Mouse (Mus musculus) embryo, embryonic 10 days (tissue): ENCODE data around the gene Gm49392.
"Not testable (repeated sequence)": the region's sequence is repeated elsewhere in the genome, so short reads cannot be mapped to it uniquely, and the experiment has no call there.

Experiments used
- DNase-seq: peaks from one replicate; pipeline ENCODE4 v3.0.0-alpha.2; 2015; ENCODE audit warnings: low spot score

Gene Gm49392

DNA sequence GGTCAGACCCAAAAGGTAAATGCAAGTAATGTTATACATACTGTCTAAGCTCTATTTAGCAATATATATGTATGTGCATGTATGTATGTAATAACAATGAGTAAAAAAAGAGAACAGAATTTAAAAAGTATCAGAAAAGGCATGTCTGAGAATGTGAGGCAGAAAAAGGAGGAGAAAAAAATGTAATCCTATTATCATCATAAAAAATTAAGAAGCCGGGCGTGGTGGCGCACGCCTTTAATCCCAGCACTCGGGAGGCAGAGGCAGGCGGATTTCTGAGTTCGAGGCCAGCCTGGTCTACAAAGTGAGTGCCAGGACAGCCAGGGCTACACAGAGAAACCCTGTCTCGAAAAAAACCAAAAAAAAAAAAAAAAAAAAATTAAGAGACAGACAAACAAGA, at the start of gene Gm49392:
Gene Gm49392 (minus strand): TSS at position 101 of the 400 bp plus-strand sequence.
- DNase-seq, result not testable (repeated sequence)

DNA sequence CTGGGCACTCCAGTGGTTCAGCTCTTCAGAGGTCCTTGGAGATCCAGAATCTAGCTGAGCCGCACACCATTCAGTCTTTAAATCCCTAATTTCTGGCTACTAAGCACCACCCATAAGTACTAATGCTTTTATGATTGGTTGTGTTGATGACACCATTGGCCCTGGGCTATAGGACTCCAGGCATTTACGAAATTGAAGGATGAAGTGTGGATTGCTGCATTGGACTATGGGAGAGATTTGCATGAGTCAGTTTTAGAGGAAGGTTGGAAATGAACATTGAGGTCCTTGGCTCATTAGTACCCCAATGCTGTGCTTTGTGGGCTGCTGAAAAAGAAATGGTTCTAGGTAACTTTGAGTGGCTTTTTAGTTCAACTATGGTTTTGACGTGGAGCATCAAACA, 45.2 kb upstream of the Gm49392 start, which contains the start of gene Tpbpa:
Gene Tpbpa (minus strand): TSS at position 101 of the 400 bp plus-strand sequence.
- DNase-seq, result not testable (repeated sequence)

DNA sequence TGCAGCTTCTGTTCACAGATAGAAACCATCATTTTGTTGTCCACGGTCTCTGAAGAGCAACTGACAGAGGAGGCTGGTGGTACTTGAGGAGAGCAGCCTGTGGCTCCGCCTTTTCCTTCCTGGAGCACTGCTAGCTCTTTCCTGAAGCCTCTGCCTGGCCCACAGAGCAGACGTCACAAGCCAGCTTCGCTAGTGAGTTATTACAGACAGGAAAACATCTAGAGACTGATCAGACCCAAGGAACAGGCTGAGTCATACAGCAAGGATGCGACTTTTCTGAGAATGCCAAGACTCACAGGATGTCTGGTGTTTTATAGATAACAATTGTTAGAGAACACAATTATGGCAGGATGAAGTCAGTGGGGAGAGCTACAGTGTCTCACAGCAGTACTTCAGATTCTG, 39.8 kb upstream of the Gm49392 start, which contains the start of the genes Gm49391 and Ctla2a:
Gene Gm49391 (minus strand): TSS at position 72 of the 402 bp plus-strand sequence.
Gene Ctla2a (minus strand): TSS at position 126 of the 402 bp plus-strand sequence.
- DNase-seq, result peak; percentile 4

DNA sequence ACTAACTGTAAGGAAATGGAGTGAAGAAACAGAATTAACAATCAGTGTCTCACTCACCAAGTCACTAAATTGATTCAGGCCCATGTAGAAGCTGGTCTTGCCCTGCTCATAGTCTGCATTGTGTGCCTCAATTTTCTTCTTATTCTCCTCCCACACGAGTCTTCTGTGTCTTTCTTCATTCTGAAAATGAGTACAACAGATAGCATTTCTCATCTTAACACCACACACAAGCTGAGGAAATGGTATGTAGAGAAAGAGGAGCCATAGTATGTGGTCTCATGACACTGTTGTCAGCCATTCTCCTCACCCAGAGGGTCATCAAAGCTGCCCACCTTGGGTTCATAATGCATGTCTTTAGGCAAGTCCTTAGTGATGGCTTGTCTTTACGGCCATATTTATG, 38.8 kb upstream of the Gm49392 start, which contains the start of gene Gm49393:
Gene Gm49393 (minus strand): TSS at position 101 of the 400 bp plus-strand sequence.
- DNase-seq, result not testable (repeated sequence)

DNA sequence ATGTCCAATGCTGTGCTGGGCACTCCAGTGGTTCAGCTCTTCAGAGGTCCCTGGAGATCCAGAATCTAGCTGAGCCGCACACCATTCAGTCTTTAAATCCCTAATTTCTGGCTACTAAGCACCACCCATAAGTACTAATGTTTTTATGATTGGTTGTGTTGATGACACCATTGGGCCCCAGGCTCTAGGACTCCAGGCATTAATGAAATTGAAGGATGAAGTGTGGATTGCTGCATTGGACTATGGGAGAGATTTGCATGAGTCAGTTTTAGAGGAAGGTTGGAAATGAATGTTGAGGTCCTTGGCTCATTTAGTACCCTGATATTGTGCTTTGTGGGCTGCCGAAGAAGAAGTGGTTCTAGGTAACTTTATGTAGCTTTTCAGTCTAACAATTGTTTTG, 8.1 kb upstream of the Gm49392 start, which contains the start of gene Tpbpb:
Gene Tpbpb (minus strand): TSS at position 101 of the 400 bp plus-strand sequence.
- not testable (repeated sequence) for DNase-seq

DNA sequence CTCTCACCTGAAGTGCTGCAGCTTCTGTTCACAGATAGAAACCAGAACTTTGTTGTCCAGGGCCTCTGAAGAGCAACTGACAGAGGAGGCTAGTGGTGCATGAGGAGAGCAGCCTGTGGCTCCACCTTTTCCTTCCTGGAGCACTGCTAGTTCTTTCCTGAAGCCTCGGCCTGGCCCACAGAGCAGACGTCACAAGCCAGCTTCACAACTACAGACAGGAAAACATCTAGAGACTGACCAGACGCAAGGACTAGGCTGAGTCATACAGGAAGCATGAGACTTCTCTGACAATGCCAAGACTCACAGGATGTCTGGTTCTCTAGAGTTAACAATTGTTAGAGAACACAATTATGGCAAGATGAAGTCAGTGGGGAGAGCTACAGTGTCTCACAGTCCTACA, 634 bp upstream of the Gm49392 start, which contains the start of gene Ctla2b:
Gene Ctla2b (minus strand): TSS at position 120 of the 400 bp plus-strand sequence.
- peak; percentile 12 for DNase-seq

DNA sequence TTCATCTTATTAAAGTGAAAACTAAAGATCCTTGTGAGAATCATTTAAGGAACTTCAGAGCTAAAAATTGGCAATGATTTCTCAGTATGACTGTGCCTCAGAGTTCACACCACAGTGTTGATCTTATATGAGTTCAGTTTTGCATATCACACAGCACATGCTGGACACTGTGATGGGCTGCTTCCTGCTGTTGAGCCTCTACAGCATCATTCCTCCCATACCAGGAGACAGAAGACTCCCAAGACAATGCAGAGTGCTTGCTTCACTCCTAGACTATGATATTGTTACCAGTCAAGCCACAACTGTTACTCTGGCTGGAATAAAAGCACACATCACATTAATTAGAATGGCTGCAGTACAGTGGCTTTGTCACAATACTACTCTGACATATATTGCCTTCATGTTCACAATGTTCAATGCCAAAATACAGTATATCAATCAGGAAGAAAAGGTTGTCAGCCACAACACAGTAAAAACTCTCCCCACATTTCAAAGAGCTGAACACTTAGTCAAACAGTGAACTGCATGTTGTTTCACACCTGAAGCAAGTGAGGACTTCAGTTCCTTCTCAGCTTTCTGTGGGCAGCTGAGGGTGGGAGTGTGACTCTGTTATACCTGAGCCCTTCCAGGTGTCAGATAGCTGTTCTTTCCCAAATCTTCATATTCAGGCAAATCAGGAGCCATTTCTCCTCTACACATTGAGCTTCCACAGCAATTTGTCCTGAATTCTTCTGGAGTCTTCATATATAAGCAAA, 1.1 kb downstream of the Gm49392 start:
- DNase-seq, result no peak

DNA sequence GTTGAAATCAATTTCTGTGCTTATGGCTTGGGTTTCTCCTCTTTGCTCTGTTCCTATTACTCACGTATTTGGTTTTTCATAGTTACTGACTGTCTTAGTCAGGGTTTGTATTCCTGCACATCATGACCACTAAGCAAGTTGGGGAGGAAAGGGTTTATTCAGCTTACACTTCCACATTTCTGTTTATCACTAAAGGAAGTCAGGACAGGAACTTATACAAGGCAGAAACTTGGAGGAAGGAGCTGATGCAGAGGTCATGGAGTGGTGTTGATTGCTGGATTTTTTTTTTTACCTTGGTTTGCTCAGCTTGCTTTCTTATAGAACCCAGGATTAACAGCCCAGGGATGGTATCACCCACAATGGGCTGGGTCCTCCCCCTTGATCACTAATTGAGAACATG, 4.4 kb downstream of the Gm49392 start:
- no peak for DNase-seq

DNA sequence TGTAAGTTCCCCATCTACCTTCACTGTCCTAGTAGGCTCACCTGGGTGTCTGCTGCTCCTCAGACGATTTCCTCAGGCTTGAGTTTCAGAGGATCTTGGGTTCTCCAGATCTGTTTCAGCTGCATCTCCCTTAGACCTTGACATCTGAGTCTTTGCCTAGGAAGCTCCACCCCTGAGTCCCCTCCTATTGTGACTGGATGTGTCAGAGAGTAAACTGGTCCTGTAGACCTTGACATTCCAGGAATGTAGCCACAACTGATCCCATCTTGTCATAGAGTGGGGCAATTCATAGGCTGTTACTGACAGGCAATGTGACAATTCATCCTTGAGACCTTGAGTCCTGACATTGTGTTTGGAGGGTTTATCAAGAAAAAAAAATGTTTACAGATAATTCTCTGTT, 32.4 kb downstream of the Gm49392 start, which contains the start of gene 4930486L24Rik:
Gene 4930486L24Rik (minus strand): TSS at position 195 of the 400 bp plus-strand sequence.
- DNase-seq, result no peak

DNA sequence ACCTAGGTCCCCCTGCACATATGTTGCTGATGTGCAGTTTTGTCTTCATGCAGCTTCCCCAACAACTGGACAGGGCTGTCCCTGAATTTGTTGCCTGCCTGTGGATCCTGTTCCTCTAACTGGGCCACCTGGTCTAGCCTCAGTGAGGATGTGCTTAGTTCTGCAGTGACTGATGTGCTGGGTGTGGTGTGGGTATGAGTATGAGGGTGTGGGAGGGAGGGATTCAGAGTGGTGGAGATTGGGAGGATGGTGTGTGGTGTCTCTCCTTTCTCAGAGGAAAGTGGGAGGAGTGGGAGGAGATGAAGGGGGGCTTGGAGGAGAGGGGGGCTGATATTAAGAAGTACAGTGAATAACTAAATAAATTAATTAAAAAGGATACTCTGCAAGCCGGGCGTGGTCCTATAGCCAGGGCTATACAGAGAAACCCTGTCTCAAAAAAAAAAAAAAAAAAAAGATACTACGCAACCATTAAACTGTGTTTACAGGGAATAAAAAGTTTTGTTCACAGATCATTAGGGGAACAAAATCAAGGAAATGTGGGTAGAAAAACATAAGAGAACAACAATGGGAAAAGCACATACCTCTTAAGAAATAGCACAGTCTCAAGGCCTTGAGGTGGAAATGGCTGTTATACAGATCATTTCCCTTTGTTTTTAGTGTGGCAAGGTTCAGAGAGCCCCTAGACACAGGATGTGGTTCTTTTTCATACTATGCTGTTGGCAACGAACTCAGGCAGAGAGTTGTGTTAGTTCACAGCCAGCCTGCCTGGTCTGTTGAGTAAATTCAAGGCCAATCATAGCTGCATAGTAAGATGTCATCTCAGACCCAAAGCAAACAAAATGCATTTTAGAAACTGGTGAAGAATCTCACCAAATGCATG, 48.2 kb downstream of the Gm49392 start:
- DNase-seq, result no peak

DNA sequence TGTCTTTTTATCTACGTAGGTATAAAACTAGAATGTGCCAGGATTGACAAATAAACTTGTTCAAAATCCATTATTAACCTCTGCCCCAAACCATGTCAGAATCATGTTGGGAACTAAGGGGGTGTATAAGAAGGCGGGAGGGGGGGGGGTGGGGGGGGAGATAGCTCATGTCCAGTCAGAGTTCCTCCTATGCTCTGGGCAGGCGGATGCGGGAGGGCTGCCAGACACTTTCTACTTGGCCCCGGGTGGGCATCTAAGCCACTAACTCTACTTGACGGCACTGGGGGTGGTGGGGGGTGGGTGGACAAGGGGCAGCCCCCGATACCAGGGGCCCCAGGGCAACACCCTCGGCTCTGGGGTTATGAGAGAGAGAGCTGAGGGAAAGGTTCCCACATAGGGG, 53.5 kb downstream of the Gm49392 start:
- DNase-seq, result no peak

DNA sequence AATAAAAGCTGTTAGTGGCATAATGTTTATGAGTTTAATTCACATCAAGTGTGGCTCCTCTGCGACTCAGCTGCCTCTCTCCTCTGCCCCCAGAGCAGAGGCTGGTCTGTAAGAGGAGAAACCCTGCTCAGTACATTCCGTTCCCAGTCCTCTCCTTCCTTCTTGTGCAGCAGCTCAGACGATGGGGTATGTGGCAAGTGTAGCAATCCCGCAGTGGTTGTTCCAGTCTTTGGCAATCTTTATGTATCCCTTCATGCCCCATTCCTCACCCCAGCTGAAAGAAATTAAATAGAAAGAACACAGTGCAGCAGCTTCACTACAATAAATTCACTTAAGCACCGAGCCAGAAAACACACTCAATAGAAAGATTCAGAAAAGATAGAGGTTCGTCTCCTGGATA, 54.0 kb downstream of the Gm49392 start:
- DNase-seq, result no peak

DNA sequence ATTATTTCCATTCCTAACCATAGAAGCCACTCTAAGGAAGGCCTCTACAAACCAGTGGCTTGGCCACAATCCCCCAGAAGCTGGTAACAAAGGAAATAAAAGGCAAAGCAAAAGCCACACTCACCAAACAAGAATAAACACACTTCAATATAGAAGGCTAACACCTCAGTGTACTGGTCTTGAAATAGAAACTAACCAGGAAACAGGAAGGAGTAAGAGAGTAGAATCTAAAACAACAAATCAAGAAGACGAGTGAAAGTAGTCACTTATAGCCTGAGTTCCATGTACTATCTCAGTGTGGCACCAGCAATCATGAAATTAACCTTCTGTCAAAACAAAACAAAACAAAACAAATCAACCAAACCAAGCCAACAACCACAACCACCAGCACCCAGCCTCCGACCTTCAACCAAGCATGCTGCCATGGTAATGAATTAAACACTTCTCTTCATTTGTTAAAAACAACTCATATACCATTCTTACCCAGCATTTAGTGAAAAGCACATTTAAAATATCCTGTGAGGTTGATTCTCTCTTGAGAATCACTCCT, 57.3 kb downstream of the Gm49392 start:
- DNase-seq, result no peak

DNA sequence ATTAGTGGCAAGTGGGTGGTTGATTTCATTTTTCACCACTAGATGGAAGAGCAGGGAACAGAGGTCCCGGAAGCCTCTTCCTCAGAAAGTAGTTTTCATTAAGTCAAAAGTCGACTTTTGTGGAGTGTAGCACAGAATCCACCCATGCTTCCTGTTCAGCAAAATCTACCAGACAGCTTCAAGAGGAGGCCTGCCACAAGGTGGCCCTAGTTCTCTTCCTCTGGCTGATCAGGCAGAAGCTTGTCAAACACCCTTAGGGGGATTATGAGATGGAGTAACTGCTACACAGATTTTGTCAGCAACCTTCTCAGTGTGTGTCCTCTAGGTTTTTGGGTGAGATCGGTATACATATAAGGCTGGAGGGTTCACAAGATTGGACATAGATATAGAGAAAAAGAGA, 70.6 kb downstream of the Gm49392 start:
- DNase-seq, result no peak

DNA sequence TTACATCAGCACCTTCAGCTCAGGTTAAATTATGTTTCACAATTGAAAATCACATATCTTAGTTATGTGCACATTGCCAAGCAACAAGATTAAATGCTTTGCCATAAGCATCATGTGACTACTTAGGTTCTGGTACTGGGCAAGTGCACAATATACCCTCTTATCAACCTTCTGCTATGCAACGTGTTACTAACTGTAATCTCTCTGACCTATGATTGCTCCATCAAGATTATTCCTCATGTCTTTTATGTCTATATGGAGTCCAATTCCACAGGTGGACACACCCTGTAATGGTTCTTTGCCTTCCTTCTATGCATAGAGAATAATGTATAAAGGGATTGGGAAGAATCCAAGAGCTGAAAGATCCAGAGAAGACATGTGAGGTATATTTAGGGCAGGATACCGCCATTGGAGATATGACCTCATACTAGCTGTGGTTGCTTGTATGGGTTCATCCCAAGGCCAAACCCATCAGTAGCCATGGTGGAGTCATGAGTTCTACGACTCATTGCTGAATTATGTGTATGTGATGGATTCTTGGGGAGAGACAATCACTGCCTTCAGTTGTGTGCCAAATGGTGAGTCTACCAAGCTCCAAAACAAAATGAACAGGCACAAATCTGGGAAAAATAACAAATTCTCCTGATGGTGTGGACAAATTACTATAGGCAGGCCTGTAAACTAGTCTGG, 76.1 kb downstream of the Gm49392 start:
- no peak for DNase-seq

DNA sequence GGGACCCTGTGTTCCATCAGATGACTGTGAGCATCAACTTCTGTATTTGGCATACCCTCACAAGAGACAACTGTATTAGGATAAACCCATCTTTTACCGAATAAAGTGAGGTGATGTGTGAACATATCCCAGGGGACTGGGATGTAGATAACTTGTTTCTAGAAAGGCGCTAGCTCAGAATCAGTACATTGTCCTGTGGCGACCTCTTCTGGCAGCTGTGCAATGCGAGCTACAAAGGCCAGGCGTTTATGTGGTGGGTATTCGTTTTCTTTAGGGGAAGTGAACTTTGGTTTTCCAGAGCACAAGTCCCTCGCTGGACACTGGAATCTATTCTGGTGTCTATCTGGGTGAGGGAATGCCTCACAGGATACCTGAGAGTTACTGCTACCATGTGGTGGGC, 77.2 kb downstream of the Gm49392 start:
- DNase-seq, result peak; percentile 75

DNA sequence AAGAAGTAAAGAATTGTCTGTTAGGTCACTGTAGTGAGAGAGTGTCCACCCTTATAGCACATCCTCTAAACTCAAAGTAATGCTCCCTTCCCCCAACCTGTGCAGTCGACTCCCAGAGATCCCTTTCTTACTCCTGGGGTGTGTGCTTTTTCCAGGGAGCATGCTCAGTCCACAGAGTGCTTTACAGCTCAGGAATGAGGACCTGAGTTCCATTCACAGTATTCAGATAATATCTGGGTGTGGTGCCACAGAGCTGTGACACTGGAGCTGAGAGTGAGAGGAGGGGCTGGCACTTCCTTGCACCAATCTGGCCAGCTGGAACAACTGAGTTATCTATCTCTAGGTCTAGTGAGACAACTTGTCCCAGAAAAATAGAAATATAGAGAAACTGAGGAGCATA, 83.0 kb downstream of the Gm49392 start:
- DNase-seq, result no peak

DNA sequence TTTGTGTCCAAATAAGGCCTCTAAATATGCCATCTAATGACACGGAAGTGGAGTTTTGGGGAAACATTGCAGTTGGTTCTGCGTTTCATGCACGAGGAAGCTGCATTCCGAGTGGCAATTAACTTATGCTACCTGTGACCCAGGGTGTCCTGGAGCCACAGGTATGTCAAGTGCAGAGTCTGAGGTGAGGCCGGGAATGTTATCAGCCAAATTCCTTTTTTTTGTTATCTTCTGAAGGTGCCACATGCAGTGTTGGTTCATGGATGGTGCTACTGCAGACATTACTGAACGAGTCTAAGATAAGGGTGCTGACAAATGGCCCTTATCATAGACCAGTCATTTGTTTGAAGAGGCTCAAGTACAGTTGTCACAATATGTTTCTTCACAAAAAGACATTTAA, 83.9 kb downstream of the Gm49392 start:
- no peak for DNase-seq

DNA sequence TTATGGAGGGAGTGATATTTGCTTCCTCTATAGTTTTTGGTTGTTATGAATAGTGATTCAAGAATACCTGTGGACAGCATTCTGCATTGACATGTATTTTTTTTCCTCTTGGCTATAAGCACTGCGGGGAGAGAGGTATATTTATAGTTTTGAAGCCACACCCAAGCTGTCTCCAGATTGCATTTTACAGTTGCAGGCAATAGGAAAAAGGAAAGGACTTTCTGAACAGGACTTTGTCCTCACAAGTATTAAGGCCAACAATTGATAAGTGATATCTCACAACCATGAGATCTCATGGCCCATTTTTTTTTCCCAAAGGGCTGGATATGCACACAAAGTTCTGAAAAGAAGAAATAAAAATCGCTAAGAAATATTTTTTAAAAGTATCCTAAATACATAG, 87.0 kb downstream of the Gm49392 start:
- no peak for DNase-seq

DNA sequence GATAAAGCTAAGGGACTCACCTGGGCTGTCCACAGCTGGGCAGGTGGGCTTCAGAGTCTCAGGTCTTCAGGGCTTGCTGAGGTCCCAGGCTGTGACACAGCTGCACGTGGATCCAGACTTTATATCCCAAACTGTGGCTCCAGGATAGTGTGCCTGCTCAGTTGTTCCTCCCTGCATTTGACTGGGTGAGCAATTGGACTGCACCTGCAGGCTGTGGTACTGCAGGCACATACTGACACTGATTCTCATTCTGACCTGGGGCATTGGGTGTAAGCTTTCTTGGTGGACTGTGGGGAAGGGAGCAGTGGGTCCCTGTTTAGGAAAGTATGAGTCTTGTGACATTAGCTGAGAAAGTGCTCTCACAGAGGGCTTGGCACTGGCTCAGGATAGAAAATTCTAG, 93.9 kb downstream of the Gm49392 start, which contains the start of gene Ctsll3:
Gene Ctsll3 (minus strand): TSS at position 101 of the 400 bp plus-strand sequence.
- no peak for DNase-seq
